Mouse (Mus musculus) olfactory bulb, adult 2 months (tissue): ENCODE measurements at regions not wholly inside any gene's neighbourhood (a gene's known extent, or its start where the extent isn't known, plus 50 kb on each side); places are given as distances from the start of the nearest gene placed in this dataset.

Experiments used
- CTCF ChIP-seq: fragments of 200-500 bp; IDR thresholded peaks from 2 replicates; pipeline ENCODE4 v1.5.1; 2012; ENCODE audit warnings: low read depth, mild to moderate bottlenecking, low read length, moderate library complexity; ENCODE audit not compliant: insufficient read depth
- POLR2A ChIP-seq: fragments of 200-500 bp; IDR thresholded peaks from 2 replicates; pipeline ENCODE4 v1.6.1; 2012; ENCODE audit warnings: mild to moderate bottlenecking, low read depth, low read length, moderate library complexity; ENCODE audit not compliant: insufficient read depth

GRCm38 (mm10) chr17:85561006-85561405 is 52.4 kb upstream of the Six3 start:
- TF ChIP-seq CTCF (no peak), POLR2A (no peak)
